Mouse (Mus musculus) liver, embryonic 14.5 days (tissue): Measurements from ENCODE around the gene Parp3. TPM values are rescaled to one million over a fixed set of nuclear protein-coding genes. Genes with fewer than 3 reads are reported as not detected.

ENCODE experiments used
- ATAC-seq: fragments of 200-750 bp; cut with Nextera tagmentation; 2 replicates; pipeline ENCODE4 v1.8.0; 2017; ENCODE audit warnings: moderate number of reproducible peaks, mild to moderate bottlenecking, moderate library complexity; ENCODE audit not compliant: insufficient read depth
- DNase-seq, 3 experiments: peaks; one replicate each; pipeline ENCODE4 v3.0.0-alpha.2; 2012 to 2013; ENCODE audit warnings: low read depth in 3 of 3, low spot score in 3 of 3
- H3K27ac ChIP-seq: fragments of 300-500 bp; sonication (generic); 2 replicates; pipeline ENCODE4 v1.5.1; 2014; ENCODE audit warnings: moderate library complexity, mild to moderate bottlenecking, control low read depth, inconsistent platforms
- H3K27me3 ChIP-seq: fragments of 300-500 bp; sonication (generic); 2 replicates; pipeline ENCODE4 v1.6.1; 2014; ENCODE audit warnings: mild to moderate bottlenecking, low read length, moderate library complexity; ENCODE audit not compliant: control insufficient read depth, insufficient read depth
- H3K36me3 ChIP-seq: fragments of 300-500 bp; sonication (generic); replicated peaks from 2 replicates; pipeline ENCODE4 v1.6.1; 2014; ENCODE audit warnings: low read depth; ENCODE audit not compliant: control insufficient read depth, insufficient read depth
- H3K4me1 ChIP-seq, 2 experiments: fragments of 200-500 bp in 1 of 2; fragments of 300-500 bp in 1 of 2; sonication (generic) in 1 of 2; replicated peaks; 2 replicates each; pipeline ENCODE4 v1.6.1; 2012 to 2014; ENCODE audit warnings: antibody characterized with exemption in 1 of 2, inconsistent platforms in 1 of 2, low read length in 1 of 2; ENCODE audit not compliant: control insufficient read depth in 2 of 2, insufficient read depth in 2 of 2
- H3K4me2 ChIP-seq: fragments of 300-500 bp; sonication (generic); 2 replicates; pipeline ENCODE4 v1.6.1; 2014; ENCODE audit warnings: low read depth, mild to moderate bottlenecking, control low read depth, moderate library complexity
- H3K4me3 ChIP-seq, 2 experiments: fragments of 200-500 bp in 1 of 2; fragments of 300-500 bp in 1 of 2; sonication (generic) in 1 of 2; 2 replicates each; pipeline ENCODE4 v1.5.1; 2012 to 2014; ENCODE audit warnings: low read depth in 2 of 2, low read length in 2 of 2, mild to moderate bottlenecking in 2 of 2, control low read depth in 1 of 2, inconsistent platforms in 1 of 2, moderate library complexity in 1 of 2; ENCODE audit not compliant: insufficient read depth in 1 of 2
- H3K9ac ChIP-seq: fragments of 300-500 bp; sonication (generic); replicated peaks from 2 replicates; pipeline ENCODE4 v1.6.1; 2014; ENCODE audit warnings: mild to moderate bottlenecking, control low read depth, moderate library complexity
- H3K9me3 ChIP-seq: fragments of 300-500 bp; sonication (generic); 2 replicates; pipeline ENCODE4 v1.6.1; 2016; ENCODE audit warnings: low read length, mixed read lengths; ENCODE audit not compliant: control insufficient read depth
- CTCF ChIP-seq: IDR thresholded peaks from 2 replicates; pipeline ENCODE4 v1.5.1; 2016; ENCODE audit warnings: antibody characterized with exemption, low read depth, control low read depth
- EP300 ChIP-seq: IDR thresholded peaks from 2 replicates; pipeline ENCODE4 v1.6.1; 2016; ENCODE audit warnings: antibody characterized with exemption, low read depth
- WGBS: fragments of 180-500 bp; shearing (Covaris S2); extraction: QIAGEN DNeasy Blood & Tissue Kit; methylation state at CpG from one replicate; pipeline ENCODE4 v1.1.7; 2014; ENCODE audit not compliant: insufficient replicate concordance; 5-methylcytosine and 5-hydroxymethylcytosine counted together
- polyA plus RNA-seq, 2 experiments: library from polyadenylated mRNA; depleted of rRNA in 1 of 2; stranded (reverse) in 1 of 2; unstranded in 1 of 2; fragments of >200 nt; fragmentation: Nextera tagmentation in 1 of 2; extraction: Ambion mirVana in 1 of 2; gene quantifications; 2 replicates each; pipeline versions ENCODE4 v1.2.1 to v1.2.3; 2012 to 2014

The Parp3 gene
- polyA plus RNA-seq, 2 experiments = 0.91 to 1.3 TPM

DNA sequence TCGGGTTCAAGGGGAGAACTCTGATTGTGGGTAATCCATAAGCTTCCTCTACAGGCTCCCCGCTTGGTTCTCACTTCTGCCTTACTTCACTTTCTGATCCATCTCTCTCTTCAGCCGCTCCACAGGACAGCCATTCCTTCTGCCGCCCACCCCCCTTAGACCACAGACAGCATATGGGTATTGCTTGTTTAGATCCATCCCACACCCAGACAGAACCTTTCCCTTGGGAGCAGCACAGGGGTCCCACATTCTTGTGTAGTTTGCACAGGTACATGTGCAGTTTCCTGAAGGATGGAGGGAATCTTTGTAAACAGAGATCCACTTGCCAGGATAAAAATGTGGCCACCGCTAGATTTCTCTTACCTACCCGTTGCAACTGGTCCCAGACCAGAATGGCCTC is 24.4 kb downstream of the Parp3 start:
- DNase-seq = no peak
- Histone ChIP-seq H3K9ac (no peak overlapping the region), H3K4me1 (peaks cover 11 to 14% of the 10 kb centered on the region in 2 experiments)

DNA sequence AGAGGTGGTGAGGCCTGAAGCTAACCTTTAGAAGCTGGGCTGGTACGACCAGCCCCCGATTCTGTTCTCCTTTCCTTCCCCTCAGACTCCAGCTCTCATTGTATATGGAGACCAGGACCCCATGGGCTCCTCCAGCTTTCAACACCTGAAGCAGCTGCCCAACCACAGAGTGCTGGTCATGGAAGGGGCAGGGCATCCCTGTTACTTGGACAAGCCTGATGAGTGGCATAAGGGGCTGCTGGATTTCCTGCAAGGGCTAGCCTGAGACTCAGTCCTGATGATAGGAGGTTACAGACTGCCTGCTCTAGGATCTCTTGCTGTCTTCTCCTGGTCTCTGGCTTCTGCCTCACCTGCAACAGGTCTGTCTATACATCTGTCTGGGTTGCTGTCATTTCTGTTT is 24.9 kb downstream of the Parp3 start:
- WGBS = 43% methylated on average over 2 of the region's 2 CpGs
- Histone ChIP-seq H3K9ac (no peak overlapping the region), H3K27me3 (peaks cover 13% of the 10 kb centered on the region), H3K27ac (no peak overlapping the region), H3K36me3 (no peaks in the 10 kb centered on the region), H3K9me3 (no peaks in the 10 kb centered on the region), H3K4me3 (no peak overlapping the region), H3K4me1 (peaks cover 11 to 15% of the 10 kb centered on the region in 2 experiments), H3K4me2 (no peak overlapping the region)
- ATAC-seq (no peak), DNase-seq (no peak)
- TF ChIP-seq EP300 = no peak
- TF ChIP-seq CTCF = no peak

More for the DNA sequence above, 24.4 kb downstream of the Parp3 start:
- 42% methylated on average over 6 of the region's 6 CpGs for WGBS
- no peak overlapping the region for H3K27ac ChIP-seq
- TF ChIP-seq CTCF (no peak), EP300 (no peak)
- no peaks in the 10 kb centered on the region for H3K9me3 ChIP-seq
- H3K36me3 ChIP-seq = no peaks in the 10 kb centered on the region
- peaks cover 13% of the 10 kb centered on the region for H3K27me3 ChIP-seq
- ATAC-seq = no peak
- no peak overlapping the region for H3K4me3 ChIP-seq
- peak overlapping the region; percentile 67 for H3K4me2 ChIP-seq

DNA sequence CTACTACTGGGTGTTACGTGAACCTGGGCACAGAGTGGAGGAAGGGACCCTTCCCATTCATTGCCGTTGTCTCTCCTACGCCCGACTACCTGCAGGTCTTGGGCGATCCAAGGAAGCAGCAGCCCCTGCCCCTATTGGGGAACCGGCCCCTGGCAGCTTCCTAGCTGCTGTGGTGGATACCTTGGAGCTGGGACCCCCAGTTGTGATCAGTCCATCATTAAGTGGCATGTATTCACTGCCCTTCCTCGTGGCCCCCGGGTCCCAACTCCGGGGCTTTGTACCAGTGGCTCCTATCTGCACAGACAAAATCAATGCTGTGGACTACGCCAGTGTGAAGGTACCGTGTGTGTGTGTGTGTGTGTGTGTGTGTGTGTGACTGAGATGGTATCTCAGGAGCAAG is 25.5 kb downstream of the Parp3 start:
- no peak overlapping the region for H3K4me2 ChIP-seq
- H3K9me3 ChIP-seq = no peaks in the 10 kb centered on the region
- no peaks in the 10 kb centered on the region for H3K36me3 ChIP-seq
- H3K4me1 ChIP-seq = peaks cover 11 to 20% of the 10 kb centered on the region in 2 experiments
- no peak overlapping the region for H3K9ac ChIP-seq
- H3K27me3 ChIP-seq = peaks cover 13% of the 10 kb centered on the region
- no peak for ATAC-seq
- TF ChIP-seq EP300 (no peak), CTCF (no peak)
- DNase-seq = no peak
- H3K27ac ChIP-seq = no peak overlapping the region
- 67% methylated on average over 11 of the region's 11 CpGs for WGBS
- H3K4me3 ChIP-seq = no peak overlapping the region

GRCm38 (mm10) chr9:106450661-106451060 is 26.1 kb downstream of the Parp3 start:
- 37% methylated on average over 9 of the region's 9 CpGs for WGBS

GRCm38 (mm10) chr9:106449947-106450346 is 26.8 kb downstream of the Parp3 start:
- no peaks in the 10 kb centered on the region for H3K9me3 ChIP-seq
- no peak overlapping the region for H3K27ac ChIP-seq
- H3K4me3 ChIP-seq = no peak overlapping the region
- no peak for TF ChIP-seq CTCF
- TF ChIP-seq EP300 = no peak
- no peak for DNase-seq
- H3K36me3 ChIP-seq = no peaks in the 10 kb centered on the region
- H3K4me2 ChIP-seq = peak overlapping the region; percentile 3; the same call in 1 of the 2 replicates
- H3K27me3 ChIP-seq = peaks cover 12% of the 10 kb centered on the region
- no peak for ATAC-seq
- H3K9ac ChIP-seq = no peak overlapping the region
- H3K4me1 ChIP-seq = peaks cover 11 to 24% of the 10 kb centered on the region in 2 experiments
- WGBS = 80% methylated on average over 8 of the region's 8 CpGs

More at GRCm38 (mm10) chr9:106450661-106451060, 26.1 kb downstream of the Parp3 start:
- no peaks in the 10 kb centered on the region for H3K9me3 ChIP-seq
- H3K27ac ChIP-seq = no peak overlapping the region
- DNase-seq (no peak), ATAC-seq (no peak)
- no peak overlapping the region for H3K4me3 ChIP-seq
- TF ChIP-seq EP300 = no peak
- no peak for TF ChIP-seq CTCF
- H3K27me3 ChIP-seq = peaks cover 13% of the 10 kb centered on the region
- H3K9ac ChIP-seq = no peak overlapping the region
- peaks cover 11 to 24% of the 10 kb centered on the region in 2 experiments for H3K4me1 ChIP-seq
- H3K36me3 ChIP-seq = no peaks in the 10 kb centered on the region
- H3K4me2 ChIP-seq = peak overlapping the region; percentile 14; the same call in 1 of the 2 replicates
